Mouse (Mus musculus): ENCODE results near the gene Mus81.

The Mus81 gene

DNA sequence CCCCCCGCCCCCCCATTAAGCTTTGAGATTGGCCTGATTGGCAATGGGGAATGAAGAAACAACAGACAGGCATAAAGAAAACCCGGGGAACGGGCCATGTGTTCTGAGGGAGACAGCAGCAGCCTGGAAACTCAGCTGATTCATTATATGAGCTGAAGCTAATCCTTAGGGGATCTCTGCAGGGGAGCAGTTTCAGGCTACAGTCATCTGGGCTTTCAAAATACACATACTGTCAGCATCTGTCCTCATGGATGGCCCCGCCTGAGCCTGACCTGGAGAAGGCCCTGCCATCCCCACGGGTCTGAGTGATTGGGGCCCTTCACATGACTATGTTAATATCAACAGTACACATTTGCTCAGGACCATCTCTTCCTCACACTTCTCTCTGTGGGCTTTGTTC is 16.4 kb downstream of the Mus81 start:
- DNase-seq (ENCODE audit: low spot score in 2 of 2): no peak

DNA sequence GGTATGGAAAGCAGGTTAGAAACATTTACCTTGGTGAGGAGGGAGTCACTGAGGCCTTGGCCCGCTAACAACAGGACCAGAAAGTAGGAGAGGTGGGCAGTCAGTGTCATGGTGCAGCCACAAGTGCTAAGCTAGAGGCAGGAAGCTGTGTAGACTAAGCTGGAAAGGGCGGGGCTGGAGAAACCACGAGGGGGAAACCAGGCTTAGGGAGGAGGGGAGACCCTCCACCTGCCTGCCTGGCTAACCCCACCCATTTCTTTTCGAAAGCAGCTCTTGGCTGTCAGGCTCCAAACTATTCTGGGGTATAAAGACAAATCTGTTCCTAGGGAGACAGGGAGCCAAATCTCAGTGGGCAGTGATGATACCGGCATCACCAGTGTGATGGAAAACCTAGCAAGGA is 19.8 kb downstream of the Mus81 start, which contains the start of gene Ctsw:
TSS of gene Ctsw (minus strand) at position 134 of the 400 bp plus-strand sequence.
- peak; percentile 60 to 65 for DNase-seq (ENCODE audit: low spot score in 2 of 2)

DNA sequence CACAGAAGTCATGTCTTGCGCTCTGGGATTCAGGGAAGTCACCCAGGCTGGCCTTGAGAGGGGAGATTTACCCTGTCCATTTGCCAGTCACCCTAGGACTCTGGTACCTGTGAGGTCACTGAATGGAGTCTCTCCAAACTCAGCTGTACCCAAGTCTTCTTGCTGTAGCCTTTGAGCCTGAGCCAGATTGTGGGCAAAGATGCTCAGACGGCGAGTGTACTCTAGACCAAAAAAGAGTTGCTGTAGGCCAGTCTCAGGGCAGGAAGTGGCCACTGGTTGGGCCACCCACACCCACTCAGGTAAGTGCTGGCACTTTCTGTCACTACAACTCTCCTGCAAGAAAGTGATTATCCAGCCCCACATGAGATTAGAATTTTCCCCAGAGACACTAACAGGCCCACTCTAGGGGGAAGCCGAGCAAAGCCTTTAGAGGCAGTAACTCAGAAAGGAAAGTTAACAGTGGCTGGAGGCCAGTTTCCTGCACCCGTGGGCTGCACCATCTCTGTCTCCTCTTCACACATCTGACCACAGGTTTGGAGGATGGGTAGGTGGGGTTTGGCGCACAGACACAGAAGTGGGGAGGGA is 21.2 kb downstream of the Mus81 start:
- DNase-seq (ENCODE audit: low spot score in 2 of 2): peak; percentile 57 to 70

DNA sequence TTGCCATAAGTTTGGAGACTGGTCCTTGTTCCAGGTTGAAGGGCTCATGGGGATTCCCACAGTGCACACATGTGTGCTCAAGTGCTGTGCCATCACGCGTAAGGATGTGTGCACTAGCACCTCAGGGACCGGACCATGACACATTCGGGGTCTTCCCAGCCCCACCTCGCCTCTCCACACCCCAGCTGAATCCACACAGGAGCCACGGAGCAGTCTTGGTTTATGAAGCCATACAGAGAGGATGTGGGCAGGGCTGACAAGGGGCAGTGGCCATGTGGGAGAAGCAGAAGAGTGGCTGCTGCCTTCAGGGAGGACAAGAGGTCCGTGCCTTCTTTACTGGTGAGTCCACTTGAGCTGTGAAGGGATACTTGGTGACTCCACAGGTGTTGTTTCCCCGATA is 23.2 kb downstream of the Mus81 start:
- no peak for DNase-seq (ENCODE audit: low spot score in 2 of 2)

DNA sequence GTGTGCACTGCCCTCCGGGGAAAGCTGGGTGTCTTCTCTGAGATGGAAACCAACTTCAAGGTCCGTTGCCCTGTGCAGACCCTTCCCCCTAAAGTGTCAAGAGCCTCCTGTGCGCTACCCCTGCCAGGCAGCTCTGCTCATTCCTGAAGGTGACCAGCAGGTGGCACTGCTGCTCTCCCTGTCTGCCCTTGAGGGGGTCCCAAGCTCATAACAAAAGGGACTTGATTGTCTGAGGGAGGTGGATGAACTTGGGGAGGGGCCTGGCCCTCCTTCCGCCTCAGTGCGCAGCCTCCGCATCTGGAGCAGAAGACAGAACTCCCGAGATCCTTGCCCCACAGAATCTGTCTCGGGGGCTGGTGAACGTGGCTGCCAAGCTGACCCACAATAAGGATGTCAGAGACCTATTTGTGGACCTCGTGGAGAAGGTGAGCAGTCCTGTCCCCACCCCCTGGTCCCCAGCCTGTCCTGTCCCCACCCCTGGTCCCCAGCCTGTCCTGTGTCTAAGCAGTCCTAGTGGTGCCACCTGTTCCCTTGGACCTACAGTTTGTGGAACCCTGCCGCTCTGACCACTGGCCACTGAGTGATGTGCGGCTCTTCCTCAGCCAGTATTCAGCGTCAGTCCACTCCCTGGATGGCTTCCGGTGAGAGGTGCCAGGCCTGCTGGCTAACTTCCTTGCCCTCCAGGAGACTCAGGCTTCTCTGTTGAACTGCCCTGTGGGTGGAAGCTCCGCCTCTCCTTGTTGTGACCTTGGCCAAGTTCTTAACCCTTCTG is 24.2 kb downstream of the Mus81 start:
- DNase-seq (ENCODE audit: low spot score in 2 of 2): peak; percentile 44 to 53

DNA sequence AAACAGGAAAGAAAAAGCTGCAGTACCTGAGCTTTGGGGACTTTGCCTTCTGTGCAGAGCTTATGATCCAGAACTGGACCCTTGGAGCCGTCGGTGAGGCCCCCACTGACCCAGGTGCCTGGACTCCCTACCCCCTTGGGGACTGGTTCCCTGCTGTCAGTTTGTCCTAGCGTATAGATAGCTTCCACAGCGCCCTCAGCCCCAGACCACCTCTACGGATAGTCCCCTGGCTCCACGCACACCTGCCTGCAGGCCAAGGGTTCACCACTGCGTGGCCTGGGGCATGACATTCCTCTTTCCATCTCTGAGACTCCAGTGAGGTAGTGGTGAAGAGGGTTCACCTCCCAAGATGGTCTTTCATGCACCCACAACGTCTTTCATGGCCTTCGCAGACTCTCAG is 25.0 kb downstream of the Mus81 start:
- no peak for DNase-seq (ENCODE audit: low spot score in 2 of 2)

DNA sequence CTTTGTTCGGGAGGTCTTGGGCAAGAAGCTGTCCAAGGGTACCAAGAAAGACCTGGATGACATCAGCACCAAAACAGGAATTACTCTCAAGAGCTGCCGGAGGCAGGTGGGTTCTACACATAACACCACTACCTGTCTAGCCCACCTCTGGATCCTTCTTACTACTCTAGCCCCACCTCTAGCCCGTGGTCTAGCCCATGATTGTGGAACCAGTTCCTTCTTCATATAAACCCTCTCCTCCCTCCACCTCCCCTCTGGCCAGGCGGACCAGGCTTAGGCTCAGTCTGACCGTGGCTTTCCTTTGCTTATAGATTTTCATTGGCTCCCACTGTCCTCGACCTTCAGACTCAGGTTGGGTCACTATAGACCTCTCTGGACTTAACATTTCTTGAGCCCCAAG is 26.8 kb downstream of the Mus81 start:
- DNase-seq (ENCODE audit: low spot score in 2 of 2): no peak

DNA sequence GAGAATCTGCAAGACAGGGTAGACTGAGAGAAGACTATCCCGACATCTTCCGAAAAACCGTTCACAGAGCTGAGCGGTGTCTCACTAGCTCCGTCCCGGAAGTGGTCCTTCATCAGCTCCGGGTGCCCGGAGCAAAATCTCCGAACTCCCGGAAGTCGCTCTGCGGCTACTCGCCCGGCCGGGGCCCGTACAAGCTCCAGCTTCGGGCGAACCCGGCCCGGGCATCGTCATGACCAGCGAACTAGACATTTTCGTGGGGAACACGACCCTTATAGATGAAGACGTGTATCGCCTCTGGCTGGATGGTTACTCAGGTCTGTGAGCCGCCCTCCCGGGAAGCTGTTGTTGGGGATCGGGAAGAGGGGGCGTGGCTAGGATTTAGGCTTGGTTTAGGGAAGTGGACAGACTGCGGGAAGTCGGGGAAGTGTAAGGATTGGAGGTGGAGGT is 27.7 kb downstream of the Mus81 start, which contains the start of gene Fibp:
TSS of gene Fibp (plus strand) at position 151 of the 447 bp plus-strand sequence.
- peak; percentile 75 to 83 for DNase-seq (ENCODE audit: low spot score in 2 of 2)

DNA sequence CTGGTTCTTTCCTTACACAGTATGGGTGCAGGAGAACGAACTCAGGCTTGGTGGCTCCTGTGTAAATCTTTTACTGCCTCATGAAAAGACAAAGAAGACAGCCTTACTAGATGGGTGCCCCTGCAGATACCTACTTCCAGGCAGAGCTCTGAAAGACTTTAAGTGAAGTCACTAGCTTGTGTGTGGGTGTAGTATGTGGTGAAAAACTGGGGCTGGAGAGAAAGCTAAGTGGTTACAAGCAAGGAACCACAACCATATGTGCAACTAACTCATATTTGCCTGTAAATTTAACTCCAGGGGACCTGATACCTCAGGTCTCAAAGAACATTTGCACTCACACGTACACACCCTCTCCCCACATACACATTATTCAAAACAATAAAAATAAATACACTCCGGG is 28.3 kb downstream of the Mus81 start:
- DNase-seq (ENCODE audit: low spot score in 2 of 2): no peak

DNA sequence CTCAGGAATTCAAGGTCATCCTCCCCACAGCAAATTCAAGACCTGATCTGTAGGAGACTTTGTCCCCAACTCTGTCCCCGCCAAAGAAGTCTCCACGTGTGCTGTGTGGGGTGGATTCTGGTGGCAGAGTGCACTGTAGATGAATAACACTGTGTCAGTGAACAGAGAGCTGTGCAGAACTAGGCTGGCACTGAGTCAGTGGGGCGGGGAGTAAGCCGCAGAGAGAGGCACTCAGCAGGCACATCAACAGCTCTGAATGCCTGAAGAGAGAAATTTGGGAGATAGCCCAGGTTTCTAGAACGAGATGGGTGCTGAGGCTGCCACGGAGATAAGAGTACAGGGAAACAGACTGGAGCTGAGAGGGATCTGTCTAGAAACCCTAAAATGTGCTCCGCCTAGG is 29.2 kb downstream of the Mus81 start:
- no peak for DNase-seq (ENCODE audit: low spot score in 2 of 2)

DNA sequence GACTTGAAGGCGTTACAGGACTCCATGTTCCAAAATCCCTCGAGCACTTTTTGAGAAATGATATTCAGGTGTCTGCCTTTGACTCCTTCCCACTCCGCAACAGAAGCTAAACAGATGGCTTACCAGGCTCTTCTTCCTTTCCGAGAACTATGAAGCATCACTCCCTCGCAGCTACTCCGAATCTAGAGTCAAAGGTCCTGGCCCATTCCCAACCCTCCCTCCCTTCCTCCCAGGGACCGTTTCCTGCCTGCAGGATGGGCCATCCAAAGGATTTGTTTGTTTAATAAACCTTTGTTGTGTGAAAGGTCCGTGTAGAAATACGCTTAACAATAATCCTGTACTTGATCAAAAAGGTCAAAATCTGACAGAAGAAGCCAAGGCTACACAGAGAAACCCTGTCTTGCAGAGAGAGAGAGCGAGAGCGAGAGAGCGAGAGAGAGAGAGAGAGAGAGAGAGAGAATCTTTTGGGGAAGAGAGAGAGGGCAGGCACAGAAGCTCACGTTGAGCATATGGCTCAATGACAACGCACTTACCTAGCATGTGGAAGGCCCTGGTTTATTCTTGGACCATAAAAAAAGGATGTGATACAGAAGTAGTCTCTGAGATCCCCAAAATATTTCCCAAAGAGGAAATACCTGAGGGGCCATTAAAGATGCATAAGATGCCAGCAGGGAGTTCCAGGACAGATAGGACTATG is 30.3 kb downstream of the Mus81 start, which contains the start of gene Ccdc85b:
TSS of gene Ccdc85b (minus strand) at position 149 of the 697 bp plus-strand sequence.
- no peak for DNase-seq (ENCODE audit: low spot score in 2 of 2)

DNA sequence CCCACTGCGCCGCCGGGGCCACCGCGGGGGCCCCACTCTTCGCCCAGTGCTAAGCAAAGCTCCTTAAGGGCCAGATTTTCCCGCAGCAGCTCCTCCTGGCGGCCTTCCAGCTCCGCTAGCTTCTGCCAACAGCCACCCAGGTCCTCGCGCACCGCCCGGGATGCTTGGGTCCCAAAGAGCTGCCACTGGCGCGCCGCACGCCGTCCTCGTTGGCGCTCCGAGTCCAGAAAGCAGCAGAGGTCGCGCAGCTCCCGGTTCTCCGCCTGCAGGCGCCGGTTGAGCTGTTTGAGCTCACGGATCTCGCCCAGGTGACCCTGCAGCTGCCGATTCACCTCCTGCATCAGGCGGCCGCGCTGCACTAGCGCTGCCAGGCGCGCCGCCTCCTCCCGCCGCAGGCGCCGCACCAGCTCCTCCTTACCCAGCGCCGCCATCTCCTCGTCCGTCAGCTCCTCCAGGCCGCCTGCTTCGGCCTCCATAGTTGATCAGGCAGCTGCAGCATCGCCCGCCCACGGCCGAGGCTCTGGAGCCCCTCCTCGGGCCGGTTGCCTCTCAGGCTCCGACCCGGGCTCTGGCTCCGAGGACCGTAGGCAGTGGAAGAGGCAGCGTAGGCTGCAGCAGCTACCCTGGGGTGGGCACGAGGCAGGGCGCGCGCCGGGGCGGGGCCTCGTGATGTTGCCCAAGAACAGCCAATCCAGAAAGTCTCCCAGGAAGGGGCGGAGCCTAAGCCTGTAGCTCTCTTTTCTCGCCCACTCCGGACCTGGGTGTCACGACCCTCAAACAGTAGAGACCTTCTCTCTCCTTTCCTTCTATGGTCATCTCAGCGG is 31.1 kb downstream of the Mus81 start:
- peak; percentile 81 to 87 for DNase-seq (ENCODE audit: low spot score in 2 of 2)

DNA sequence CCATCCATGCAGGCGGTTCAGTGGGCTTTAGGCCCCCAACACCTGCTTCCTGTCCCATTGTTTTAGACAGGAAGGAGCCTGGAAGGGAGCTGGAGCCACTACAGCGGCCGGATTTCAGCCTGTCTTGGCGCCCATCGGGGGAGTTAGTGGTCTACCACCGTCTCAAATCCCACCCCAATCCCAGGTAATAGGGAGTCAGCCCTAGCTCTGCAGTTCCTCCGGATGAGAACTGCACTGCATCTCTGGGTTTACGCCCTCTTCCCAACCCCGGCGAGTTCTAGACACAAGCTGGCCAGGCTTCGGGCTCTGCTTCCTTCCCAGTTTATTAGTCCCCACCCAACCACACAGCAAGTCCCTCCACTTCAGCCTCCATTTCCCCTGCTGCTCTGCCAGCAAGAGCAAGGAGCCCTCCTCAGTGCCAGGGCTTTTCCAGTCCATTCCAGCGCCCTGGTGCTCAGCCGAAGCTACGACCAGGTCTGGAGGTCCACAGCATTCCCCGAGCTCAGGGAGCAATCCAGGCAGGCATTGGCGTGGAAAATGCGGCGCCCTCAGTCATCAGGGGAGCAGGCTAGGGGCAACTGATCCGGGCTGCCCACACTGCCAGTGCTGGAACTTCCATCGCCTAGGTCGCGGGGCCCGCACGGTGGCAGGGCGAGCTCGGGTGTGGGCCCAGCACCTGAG is 31.8 kb downstream of the Mus81 start:
- no peak for DNase-seq (ENCODE audit: low spot score in 2 of 2)

DNA sequence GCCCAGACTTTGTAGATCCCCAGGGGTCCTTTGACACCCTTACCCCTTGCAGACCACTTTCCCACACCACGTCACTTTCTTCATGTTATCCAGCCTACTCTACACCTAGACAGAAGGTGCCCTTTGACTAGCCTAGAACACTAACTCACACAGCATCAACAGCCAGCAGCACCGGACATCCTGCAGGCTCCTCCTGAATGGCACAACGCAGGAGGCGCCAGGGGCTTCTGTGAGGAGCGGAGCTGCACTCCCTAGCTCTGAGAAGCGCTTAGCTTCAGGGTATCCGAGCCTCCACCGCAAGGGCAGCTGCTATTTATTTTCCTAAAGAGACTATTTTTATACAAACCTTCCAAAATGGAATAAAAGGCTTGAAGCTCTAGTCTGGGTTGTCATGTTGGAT is 32.6 kb downstream of the Mus81 start:
- no peak for DNase-seq (ENCODE audit: low spot score in 2 of 2)

DNA sequence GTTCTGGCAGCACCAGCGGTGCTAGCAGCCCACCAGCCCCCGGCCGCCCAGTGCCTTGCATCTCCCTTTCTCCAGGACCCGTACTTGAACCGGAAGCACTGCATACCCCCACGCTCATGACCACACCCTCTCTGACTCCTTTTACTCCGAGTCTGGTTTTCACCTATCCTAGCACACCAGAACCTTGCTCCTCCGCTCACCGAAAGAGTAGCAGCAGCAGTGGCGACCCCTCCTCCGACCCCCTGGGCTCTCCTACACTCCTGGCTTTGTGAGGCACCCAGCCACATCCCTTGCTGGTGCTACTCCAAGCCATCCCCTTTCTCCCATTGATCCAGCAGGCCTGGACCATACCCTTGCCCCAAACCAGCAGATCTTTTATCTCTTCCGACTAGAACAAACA is 33.2 kb downstream of the Mus81 start:
- DNase-seq (ENCODE audit: low spot score in 2 of 2): no peak

DNA sequence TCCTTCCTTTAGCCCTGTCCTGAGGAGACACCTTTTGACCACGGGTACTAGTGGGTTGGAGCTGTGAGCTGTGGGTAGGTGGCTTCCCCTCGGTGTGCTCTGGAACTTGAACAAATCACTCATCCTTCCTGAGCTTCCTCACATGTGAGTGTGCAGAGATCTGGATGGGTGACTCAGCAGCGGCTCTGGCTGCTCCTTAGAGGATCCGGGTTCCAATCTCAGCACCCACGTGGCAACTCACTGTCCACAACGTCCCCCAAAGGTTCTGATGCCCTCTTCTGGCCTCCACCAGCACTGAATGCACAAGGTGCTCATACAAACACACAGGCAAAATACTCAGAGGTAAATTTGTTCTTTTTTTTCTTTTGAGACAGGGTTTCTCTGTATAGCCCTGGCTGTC is 36.4 kb downstream of the Mus81 start:
- no peak for DNase-seq (ENCODE audit: low spot score in 2 of 2)

DNA sequence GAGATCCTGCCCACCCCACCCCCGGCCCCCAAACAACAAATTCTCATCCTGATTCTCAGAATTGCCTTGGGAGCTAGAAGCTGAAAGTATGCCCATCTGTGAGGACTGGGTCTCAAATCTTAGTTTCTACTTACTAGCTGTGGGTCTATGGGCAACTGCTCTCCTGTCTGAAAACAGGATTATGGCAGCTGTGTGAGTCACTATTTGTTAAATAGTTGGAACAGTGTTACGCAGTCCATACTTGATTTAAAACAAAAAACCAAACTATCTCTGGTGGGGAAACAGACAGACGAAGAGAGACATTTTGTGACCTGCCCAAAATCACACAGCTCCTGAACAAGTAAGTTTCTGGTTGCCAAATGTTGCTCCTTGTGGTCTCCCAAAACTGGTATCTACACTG is 38.5 kb downstream of the Mus81 start:
- DNase-seq (ENCODE audit: low spot score in 2 of 2): no peak

DNA sequence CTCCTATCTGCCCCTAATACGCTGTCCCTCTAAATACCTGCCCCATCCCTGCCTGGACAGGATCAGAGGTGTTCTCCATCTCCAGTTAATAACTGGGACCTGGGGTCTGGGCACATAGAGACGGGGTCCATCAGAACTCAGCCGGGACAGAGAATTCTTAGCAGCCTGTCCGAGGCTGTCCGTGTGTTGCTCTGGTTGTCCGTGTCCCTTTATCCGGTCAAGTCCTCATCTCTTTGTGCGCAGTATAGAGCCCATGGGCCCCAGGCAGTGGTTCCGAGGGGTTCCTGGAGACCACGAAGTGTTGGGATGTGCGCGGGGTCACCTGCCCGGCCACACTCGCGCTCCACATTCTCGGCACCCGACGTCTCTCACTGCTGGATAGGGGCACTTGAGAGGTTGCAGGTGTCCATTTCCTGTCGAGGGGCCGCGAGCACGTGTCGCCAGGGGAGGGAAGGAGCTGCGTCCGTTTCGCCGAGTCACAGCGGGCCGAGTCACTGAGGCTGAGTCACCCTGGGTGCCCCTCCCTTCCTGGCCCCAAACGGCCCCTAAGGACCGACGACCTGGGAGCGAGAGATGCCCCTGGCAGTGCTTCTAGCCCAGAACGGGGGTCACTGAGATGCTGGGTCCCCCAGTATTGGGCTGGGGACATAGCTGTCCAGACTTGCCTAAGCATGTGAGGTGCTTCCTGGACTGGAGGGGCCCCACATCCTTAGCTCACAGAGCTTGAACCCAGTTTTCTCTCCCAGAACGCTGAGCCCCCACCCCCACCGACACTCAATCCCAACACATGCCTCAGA is 39.6 kb downstream of the Mus81 start:
- peak; percentile 65 to 68 for DNase-seq (ENCODE audit: low spot score in 2 of 2)

DNA sequence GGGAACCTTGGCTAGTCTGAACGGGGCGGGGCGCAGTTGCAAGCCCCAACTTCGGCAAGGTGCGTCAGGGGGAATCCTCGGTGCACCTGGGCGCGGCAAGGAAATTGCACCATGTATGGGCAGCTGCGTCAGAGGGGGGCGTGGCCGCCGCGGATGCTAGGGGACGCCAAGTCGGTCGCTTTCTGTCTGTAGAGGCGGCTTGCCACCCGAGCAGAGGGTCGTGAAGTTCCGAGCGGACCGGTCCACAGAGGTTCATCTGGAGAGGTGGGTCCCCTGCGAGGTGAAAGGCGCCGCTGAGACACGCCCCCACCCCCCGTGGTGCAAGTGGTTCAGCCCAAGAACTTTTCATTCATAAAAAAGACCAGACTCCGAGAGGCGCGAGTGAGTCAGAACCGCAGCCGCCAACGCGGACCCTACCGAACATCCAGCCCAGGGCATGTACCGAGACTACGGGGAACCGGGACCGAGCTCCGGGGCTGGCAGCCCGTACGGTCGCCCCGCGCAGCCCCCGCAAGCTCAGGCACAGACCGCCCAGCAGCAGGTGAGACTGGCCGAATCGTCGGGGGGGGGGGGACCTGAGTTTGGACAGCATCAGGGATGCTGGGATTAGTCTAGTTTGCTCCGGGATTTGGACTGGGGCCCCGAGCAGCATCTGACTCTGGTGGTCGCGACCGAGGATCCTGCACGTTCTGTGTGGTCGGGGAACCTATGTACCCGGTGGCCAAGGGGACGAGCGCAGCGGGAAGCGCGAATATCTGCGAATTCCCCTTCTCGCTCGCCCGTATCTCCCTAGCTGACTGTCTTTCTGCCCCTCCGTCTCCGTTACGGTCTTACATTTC is 40.5 kb downstream of the Mus81 start, which contains the start of gene Fosl1:
TSS of gene Fosl1 (plus strand) at position 33 of the 839 bp plus-strand sequence.
- DNase-seq (ENCODE audit: low spot score in 2 of 2): peak; percentile 80 to 86
